In genomic region chr4:153827914-153828313, GRCm38 (mm10) we compare ENCODE assay signal across 8 mouse cellular contexts.
DNase-seq lines count a peak whose midpoint lies in the region; ATAC-seq and TF ChIP-seq lines count a peak whose summit lies in the region.

No protein-coding gene starts in this region.

- DNase-seq in adrenal gland, postnatal 10 days: peak; percentile 12
- no peak for DNase-seq in adrenal gland, postnatal 25 days
- DNase-seq in kidney, postnatal 4 days: peak; percentile 26 to 36
- DNase-seq in brain, embryonic 14.5 days (ENCODE audit: low read depth): peak; percentile 55
- no peak for DNase-seq in urinary bladder, postnatal 36 days (ENCODE audit: low spot score in 2 of 2)
- DNase-seq in kidney, postnatal 36 days: no peak

- no peak for TF ChIP-seq POLR2A in brain, embryonic 14.5 days (IDR thresholded peaks at IDR 0.05; ENCODE audit: borderline replicate concordance, extremely low read depth, insufficient read depth, insufficient read length, poor library complexity, severe bottlenecking)

- no peaks in the 10 kb centered on the region for H3K9me3 ChIP-seq in kidney, embryonic 14.5 days (ENCODE audit: control insufficient read depth, low read length)
- H3K9me3 ChIP-seq in midbrain, embryonic 13.5 days: no peaks in the 10 kb centered on the region

- H3K4me3 ChIP-seq in kidney, embryonic 14.5 days (ENCODE audit: low read length): no peak overlapping the region
- H3K4me3 ChIP-seq in midbrain, embryonic 13.5 days (replicated peaks): no peak overlapping the region

- no peak overlapping the region for H3K4me2 ChIP-seq in kidney, embryonic 14.5 days (replicated peaks; ENCODE audit: low read depth, low read length)
- H3K4me2 ChIP-seq in midbrain, embryonic 13.5 days (replicated peaks): no peak overlapping the region

- no peak for ATAC-seq in kidney, embryonic 14.5 days (ENCODE audit: low FRiP score, low TSS enrichment)
- peak; percentile 50; the same call in 1 of the 2 replicates for ATAC-seq in midbrain, embryonic 13.5 days

- no peaks in the 10 kb centered on the region for H3K36me3 ChIP-seq in kidney, embryonic 14.5 days (ENCODE audit: control insufficient read depth, insufficient read depth, low read length)
- H3K36me3 ChIP-seq in midbrain, embryonic 13.5 days: no peaks in the 10 kb centered on the region

- no peak overlapping the region for H3K27ac ChIP-seq in kidney, embryonic 14.5 days (ENCODE audit: low read depth, low read length)
- no peak overlapping the region for H3K27ac ChIP-seq in midbrain, embryonic 13.5 days

- peak; percentile 58 for TF ChIP-seq CTCF in brain, embryonic 14.5 days (IDR thresholded peaks at IDR 0.05; ENCODE audit: borderline replicate concordance, extremely low read depth, insufficient read depth, insufficient read length)

- no peaks in the 10 kb centered on the region for H3K27me3 ChIP-seq in kidney, embryonic 14.5 days (ENCODE audit: control insufficient read depth, insufficient read depth, low read length)
- H3K27me3 ChIP-seq in midbrain, embryonic 13.5 days: no peaks in the 10 kb centered on the region

- no peak overlapping the region for H3K9ac ChIP-seq in kidney, embryonic 14.5 days (ENCODE audit: low read depth, low read length)
- H3K9ac ChIP-seq in midbrain, embryonic 13.5 days (replicated peaks): no peak overlapping the region

- H3K4me1 ChIP-seq in kidney, embryonic 14.5 days (ENCODE audit: control insufficient read depth, insufficient read depth, low read length): no peaks in the 10 kb centered on the region
- no peaks in the 10 kb centered on the region for H3K4me1 ChIP-seq in midbrain, embryonic 13.5 days (replicated peaks)

- WGBS in kidney, embryonic 14.5 days: 56% methylated on average over 9 of the region's 9 CpGs
- 42% methylated on average over 9 of the region's 9 CpGs for WGBS in midbrain, embryonic 13.5 days

Comparison
In these comparisons a context has a peak if more than half of its experiments do, and no peak if none do; other contexts are left out.
1. DNase-seq: peak in adrenal gland, postnatal 10 days (single experiment), kidney, postnatal 4 days (2 of 2) and brain, embryonic 14.5 days (single experiment); none in adrenal gland, postnatal 25 days (single experiment), urinary bladder, postnatal 36 days (0 of 2) and kidney, postnatal 36 days (0 of 2).